Mouse (Mus musculus) kidney, postnatal 36 days (tissue): ENCODE measurements around the gene Spag9.
A peak's percentile ranks its signal among the peaks of the same experiment; 100 is the strongest.

Experiments used
- DNase-seq, 2 experiments: peaks; one replicate each; pipeline ENCODE4 v3.0.0; 2021 to 2022; ENCODE audit warnings: mixed read lengths in 2 of 2

Gene Spag9

DNA sequence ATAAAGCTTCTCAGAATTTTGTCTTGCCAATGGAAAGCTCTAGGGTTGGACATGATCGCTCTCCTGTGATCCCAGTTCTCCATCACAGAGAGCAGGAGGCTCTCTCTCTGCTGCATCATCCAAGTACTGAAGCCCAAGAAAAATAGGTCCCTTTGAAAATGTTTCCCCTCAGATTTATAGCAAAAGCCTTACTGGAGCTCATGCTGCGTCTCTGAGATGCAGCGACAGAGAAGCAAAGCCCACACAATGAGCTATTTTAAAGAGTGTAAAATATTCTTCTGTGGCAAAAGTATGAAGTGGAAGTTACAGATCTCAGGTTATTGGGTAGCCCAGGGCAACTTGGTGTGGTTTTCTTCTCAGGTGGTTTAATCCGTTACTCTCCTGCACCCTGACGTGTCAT lies 68.0 kb downstream of the Spag9 start:
- no peak for DNase-seq

DNA sequence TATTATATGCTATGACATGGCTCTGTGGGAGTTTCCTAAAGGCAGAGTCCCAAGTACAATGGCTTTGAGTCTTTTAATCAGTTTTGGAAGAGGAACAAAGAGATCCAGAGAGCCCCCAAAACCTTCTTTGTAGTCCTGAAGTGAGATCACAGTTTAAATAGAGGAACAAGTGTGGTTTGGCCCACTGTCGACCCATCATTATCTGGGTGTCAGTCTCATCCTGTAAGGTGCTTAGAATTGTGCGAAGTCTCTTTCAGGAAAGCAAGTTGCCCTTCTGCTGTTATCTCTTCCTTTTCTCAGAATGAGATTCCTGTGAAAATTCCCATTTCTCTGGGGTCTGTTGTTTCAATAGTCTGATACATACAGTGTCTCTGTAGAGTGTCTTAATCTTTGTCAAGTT lies 74.6 kb downstream of the Spag9 start:
- no peak for DNase-seq

DNA sequence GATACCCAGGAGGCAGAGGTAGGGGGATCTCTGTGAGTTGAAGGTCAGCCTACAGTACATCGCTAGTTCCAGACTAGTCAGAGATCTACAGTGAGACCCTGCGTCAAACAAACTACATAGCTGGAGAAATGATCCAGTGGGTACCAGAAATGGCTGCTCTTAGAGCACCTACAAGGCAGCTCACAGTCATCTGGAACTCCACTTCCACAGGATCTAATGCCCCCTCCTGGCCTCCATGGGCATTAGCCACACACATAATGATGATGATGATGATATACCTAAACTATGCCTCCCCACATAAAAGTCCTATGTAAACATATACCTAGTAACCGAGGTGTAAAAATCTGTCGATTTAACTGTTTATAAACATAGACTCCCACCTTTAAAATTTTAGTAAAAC lies 77.4 kb downstream of the Spag9 start:
- DNase-seq = peak; percentile 11 to 39

DNA sequence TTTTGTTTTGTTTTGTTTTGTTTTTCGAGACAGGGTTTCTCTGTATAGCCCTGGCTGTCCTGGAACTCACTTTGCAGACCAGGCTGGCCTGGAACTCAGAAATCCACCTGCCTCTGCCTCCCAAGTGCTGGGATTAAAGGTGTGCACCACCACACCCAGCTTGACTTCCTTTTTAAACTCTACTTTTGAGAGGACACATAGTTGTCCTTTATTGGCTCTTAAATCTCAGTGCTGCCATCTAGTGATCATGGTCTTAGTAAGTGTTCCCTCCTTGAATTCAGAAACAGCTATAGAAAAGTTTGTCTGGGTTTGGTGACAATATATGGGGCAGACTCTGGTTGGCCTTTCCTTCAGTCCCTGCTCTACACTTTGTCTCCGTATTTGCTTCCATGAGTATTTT lies 91.1 kb downstream of the Spag9 start:
- DNase-seq = peak; percentile 14 to 68

DNA sequence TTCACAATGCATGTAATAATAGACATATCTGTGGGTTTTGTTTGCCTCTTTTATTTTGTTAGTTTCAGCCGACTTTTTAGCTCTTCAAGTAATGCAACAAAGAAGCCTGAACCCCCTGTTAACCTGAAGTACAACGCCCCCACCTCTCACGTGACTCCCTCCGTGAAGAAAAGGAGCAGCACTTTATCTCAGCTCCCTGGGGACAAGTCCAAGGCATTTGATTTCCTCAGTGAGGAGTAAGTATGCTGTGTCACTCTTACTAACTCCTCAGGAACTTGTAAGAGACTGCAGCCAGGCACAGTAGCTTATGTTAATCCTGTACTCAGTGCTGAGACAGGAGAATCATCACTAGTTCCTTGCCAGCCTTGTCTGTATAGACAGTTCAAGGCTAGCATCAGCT lies 94.6 kb downstream of the Spag9 start:
- no peak for DNase-seq

DNA sequence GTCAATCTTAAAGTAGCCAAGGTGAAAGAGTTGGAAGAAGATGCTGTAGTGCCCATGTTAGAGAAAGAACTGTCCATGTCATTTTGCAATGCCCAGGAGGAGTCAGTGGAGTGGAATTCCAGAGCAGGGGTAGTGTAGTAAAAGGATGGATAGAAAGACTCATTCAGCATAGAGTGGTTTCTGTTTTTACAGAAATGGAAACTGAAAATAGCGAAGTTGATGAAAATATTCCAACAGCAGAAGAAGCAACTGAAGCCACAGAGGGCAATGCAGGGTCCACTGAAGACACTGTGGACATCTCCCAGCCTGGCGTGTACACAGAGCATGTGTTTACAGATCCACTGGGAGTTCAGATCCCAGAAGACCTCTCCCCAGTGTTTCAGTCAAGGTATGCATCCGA lies 101.6 kb downstream of the Spag9 start:
- DNase-seq = no peak

DNA sequence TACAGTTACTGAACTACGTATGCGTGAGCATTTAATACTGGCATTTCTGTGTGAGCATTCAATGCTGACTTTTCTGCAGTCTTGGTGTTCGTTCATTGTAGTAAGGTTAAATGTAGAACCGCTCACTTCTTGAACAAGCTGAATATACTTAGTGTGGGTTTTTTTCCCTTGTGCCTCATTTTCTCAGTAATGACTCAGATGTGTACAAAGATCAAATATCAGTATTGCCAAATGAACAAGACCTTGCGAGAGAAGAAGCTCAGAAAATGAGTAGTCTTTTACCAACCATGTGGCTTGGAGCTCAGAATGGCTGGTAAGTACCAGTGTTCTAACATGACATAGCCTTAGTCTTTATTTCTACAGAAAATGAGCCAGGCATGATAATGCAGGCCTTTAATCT lies 102.9 kb downstream of the Spag9 start:
- DNase-seq = no peak

DNA sequence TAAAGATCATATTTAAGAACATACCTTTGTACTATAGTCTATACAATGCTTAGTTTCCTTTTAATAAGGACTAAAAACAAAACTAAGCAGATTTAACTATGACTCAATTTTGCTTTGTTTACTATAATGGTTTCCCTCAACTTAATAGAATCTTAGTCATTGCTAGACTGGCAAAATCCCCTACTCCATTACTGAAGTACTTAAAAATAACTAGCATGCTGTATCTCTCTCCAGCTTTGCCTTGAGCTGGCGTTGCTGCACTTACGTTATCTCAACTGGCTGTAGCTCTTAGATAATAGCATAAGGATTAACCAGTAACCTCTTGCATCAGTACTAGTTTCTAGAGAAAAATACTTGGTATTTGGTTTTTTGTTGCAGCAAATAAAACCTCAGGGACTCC lies 117.9 kb downstream of the Spag9 start:
- DNase-seq = no peak

DNA sequence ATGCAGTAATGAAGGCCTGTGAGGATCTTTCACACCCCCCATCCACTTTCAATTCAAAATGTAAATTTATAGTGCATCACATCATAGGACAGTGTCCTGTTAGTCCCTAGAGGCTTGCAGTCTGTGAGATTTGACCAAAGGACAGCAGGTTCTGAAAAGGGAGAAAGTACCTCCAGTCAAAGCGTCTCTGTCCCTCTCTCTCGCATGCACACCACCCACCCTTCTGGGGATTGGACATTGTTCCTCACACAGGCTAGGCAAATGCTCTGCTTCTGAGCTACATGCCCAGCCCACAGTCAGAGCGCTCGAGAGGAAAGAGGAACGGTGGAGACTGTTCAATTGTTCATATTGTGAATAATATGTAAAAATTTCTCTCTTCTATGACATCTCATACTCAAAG lies 119.5 kb downstream of the Spag9 start:
- DNase-seq = no peak

DNA sequence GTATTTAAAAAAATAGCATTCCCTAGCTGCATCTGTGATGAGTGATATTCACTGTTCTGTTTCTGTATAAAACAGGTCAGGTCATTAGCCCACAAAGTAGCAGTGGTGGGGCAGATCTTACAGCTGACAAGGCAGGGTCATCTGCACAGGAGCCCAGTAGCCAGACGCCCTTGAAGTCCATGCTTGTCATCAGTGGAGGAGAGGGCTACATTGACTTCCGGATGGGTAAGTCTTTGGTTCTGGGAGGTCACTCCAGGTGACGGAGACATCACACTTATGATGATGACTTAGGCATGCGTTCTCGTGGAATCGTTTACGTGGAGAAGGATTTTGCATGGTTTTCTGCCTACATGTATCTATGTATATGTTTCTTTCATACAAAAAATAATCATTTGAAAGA lies 120.8 kb downstream of the Spag9 start:
- no peak for DNase-seq

DNA sequence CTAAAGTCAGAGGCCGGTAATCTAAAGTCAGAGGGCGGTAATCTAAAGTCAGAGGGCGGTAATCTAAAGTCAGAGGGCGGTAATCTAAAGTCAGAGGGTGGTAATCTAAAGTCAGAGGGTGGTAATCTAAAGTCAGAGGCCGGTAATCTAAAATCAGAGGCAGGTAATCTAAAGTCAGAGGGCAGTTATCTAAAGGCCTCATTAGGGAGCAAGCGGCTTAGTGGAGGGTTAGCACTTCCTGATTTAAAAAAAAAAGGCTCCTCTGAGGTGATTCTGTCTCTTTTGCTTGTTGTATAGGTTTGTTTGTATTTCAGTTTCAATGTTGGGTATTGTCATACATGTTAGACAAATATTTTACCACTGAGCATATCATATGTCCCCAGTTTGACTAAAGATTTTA lies 121.9 kb downstream of the Spag9 start:
- no peak for DNase-seq

DNA sequence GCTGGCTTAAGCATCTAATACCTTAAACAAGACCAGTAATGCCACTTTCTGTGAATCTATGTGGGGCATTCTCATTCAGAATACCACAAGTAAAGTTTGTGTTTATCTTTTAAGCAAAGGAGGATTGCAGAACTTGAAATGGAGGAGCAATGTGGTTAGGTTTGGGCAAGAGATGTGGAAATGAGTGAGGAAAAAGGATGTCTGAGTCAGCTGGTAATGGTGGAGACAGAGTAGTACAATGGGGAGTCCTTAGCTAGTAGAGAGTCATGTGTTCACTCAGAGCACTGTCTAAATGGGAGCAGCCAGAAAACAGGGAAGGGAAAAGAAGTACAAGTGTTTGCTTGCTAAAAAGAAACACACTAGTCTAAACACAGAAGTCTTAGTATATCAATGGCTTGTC lies 122.7 kb downstream of the Spag9 start:
- DNase-seq = no peak

DNA sequence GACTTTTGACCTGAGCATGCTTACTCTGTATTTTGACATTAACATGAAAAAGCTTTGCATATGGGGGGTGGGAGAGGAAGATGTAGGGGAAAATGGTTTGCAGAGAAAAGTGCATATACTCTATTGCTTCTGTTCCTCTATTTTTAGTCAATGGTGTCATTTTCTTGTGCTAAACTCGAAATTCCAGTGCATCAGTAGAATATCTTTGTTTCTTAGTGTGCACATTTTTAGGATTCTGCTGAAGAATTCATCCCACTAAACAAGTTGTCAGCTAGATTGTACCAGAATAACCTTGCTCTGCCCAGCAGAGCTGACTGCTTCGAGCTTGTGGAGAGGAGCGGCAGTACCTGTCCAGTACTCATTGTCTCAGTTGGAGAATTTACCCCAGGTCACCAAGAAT lies 124.8 kb downstream of the Spag9 start:
- DNase-seq = no peak

DNA sequence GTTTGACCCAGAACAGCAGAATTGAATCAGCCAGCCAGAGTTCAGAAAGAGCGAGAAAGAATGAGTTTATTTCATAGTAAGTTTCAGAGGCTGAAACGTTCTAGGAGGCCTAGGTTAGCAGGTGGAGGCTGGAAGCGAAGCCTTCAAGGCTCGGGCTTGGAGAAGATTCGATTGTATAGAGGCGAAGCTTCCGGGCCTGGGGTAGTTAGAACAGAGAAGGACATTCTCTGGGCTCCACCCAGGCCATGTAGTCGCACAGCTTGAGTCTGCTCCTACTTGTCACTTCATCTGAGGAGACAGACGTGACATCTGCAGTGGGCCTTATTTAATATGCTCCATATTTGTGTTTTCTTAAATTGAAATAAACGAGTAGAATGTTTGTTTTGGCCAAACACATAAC lies 125.6 kb downstream of the Spag9 start:
- no peak for DNase-seq

DNA sequence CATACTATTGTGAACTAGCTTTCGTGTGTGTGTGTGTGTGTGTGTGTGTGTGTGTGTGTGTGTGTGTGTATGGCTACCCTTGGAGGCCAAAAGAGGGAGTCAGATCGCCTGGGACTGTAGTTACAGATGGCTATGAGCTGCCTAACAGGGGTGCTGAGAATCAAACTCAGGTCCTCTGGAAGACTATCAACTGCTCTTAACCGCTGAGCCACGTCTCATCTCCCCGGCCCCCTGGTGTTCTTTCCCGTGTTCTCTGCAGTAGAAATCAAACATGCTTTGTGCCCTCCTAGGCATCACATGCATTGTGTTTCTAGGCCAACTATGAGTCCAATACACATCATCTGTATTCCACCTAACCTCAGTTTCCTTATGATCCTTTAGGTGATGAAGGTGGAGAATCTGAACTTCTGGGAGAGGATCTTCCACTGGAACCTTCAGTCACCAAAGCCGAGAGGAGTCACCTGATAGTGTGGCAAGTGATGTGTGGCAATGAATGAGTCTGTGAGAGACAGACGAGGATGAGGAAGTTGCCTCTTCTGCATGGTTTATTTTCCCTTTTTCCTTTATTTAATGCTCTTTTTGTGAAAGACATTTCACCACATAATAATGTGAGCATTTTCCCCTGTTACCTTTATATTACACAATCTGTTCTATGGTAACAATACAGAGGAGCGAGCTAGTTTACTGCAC lies 126.6 kb downstream of the Spag9 start:
- DNase-seq = no peak

DNA sequence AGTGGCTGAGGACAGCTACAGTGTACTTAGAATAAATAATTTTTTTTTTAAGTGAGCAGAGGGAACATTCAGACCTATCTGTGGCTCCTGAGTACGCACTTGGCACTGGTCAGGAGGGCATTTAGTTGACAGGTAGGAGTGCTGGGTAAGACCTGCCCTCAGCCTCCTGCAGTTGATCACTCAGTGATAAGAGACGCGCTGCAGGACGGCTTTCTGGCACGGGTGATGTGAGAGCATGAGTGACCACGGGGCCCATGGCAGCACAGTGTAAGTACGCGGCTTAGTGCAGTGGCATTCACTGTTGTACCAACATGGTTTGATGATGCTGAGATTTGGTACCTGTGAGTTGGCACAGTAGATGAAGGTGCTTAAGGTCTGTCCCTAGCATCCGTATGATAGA lies 130.8 kb downstream of the Spag9 start:
- DNase-seq = no peak

DNA sequence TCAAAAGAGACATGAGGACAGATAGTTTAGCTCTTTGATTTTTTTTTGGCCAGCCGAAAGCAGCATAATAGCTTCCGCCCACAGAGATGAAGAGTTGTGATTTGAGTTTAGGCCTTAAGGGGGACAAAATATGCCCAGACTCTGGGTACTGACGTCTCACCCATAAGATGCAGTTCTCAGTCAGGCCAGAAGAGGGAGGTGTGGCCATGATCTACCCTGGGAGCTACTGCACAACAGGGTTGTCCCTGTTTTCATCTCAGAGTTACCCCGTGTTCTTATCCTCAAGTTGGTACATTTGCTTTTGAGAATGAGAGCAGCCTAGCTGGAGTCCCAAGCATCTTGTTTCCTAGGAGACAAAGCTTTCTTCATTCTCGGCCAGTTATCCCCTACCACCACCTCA lies 132.1 kb downstream of the Spag9 start:
- DNase-seq = peak; percentile 80 to 88

DNA sequence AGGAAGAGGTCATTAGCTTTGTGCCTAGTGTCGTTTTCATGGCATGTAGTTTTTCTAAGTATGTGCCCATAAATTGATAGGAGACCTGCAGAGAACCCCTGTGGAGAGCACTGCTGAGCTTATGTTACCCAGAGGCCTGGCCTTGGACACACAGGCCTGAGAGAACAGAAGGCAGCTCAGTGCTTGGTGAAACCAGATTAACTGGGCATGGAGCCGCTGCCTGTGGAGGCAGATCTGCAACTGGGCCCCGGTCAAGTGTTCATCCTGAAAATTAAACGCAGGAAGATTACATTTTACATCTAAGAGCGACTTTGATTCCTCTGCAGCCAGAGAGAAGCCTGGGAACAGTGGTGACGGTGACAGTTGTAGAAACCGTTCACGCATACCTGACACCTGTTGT lies 132.6 kb downstream of the Spag9 start:
- no peak for DNase-seq

DNA sequence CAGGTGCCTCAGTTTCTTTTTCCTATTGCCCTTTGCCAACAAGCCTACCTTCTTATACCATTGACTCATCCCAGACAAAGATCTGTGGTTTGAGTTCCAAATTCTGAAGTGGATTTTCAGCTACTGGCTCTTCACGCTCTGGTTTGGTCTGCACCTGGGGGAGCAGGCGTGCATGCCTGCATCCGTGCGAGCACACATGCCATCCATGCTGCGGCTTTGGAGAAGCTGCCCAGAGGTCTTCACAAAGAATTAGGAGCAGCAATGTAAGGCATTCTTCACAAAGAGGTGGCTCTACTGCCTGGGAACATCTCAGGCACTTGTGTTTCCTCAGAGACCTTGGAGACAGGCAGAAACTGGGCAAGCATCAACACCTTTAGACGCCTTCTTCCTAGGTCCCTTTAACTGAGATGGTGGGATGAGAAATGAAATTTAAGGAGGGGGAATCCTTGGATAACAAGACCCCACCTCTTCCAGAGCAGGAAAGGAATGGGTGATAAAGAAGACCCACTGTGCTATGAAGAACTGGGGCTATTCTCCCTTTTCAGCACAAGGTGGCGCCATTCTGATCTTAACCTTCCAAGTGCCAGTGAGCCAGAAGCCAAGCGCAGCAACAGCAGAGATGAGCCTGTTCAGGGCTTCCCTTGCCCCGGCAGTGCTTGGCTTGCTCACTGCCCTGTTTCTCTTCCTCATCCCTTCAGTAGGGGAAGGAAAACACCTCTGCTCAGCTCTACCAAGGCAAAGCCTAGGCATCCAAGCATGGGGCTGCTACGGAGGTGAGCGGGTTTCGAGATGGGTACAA lies 133.6 kb downstream of the Spag9 start:
- DNase-seq = peak; percentile 68 to 75

DNA sequence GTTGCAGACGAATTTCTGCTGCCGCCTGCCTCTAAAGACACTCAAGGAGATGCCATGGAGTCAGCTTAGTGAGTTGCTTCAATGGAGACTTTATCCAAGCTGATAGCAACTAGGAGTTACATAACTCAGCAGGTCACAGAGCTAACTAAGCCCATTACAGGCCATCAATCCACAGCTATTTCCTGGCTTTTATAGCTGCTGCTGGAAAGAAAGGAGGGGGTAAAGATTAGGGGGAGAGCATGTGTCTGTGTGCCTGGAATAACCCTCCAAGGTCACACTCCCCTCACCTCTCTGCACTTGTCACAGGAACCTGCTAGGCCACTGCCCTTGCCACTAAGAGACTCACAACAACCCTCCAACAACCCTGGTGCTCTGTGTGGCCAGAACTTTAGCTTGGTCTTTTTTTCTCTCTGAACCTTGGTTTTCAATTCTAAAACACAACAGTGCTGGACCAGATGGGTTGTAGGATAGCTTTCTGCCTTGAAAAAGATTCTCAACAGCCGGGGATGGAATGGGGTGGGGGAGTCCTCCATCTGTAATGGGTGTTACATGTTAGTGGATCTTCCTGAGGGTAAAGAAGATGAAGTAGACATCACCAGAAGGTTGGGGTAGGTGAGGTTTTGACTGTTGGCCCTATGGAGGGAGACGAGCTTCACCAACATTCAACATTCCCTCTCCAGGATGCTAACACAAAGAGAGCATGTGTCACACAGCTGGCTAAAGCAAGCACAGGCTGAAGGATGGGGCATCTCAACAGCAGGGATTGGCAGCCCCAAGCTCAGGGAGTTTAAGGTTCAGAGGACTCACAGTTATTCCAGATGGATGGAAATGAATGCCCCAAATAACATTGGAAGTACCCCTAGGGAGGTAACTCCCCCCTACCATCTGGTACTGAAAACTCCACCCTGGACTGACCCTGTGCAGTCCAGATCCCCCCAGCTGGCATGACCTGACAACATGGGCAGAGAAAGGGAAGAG lies 134.5 kb downstream of the Spag9 start:
- DNase-seq = peak; percentile 27 to 59

DNA sequence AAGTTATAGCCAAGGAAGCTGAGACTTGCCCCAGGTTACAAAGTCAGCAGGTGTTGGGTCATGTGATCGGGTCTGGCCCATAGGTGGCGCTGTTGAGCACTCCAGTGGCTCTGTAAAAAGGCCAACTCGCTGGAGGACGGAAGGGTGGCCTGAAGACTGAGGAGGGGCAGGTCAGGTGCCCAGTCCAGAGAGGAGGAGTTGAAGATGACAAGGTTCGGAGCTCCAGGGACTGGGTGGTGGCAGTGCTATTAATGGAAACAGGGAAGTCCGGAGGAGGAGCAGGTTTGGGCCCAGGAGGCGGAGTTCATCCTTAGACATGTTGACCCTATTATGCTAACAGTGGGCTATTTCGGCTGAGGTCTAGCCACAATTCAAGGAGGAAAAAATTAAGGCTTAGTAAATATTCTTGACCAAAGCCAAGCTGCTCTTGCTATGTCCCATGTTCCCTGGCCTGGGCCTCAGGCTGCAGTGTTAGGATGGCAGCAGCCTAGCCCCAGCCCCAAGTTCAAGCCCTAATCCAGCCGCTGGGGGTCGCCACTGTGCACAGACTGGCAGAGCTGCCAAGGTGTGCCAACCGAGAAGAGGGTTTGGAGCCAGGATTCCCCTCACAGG lies 137.6 kb downstream of the Spag9 start:
- DNase-seq = peak; percentile 96 to 98

DNA sequence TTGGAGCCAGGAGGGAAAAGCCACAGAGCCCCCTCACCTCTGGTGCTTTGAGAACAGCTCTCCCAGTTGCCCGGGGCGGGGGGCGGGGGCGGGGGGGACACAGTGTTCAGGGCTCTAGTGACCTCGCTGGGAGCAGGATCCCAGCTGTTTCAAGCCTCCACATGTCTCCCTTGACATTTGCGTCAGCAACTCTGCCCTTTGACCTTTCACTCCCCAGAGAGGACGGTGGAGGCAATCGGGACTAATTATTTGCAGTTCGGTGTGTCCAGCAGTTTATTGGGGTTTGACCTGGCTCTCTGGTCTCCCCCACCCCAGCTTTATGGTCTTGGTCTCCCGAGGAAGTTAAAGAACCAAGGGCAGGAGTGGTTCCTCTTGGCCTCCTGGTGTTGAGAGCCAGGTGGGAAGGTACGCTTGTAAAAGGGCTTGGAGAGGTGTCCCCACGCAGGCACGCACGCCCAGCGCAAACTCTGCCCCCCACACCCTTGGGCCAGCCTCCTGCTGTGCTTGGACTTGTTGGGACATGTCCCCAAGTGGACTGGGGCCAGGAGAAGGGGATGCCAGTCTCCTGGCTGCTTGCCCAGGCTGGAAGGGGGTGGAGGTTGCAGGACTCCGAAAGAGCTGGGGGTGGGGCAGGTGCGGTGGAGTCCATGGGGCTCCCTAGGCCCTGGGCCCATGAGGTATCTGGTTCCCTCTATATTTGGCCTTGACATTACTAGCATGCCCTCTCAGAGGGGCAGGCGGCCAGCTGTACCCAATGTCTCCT lies 138.4 kb downstream of the Spag9 start:
- DNase-seq = peak; percentile 96 to 97
